In genomic region chr1:153532234-153532841, GRCm38 (mm10) we compare ENCODE assay signal across 8 mouse cellular contexts. TPM values are rescaled to one million over a fixed set of nuclear protein-coding genes. Genes with fewer than 3 reads are reported as not detected.
DNase-seq lines count a peak whose midpoint lies in the region; ATAC-seq and TF ChIP-seq lines count a peak whose summit lies in the region.

No protein-coding gene starts in this region.

- no peak for TF ChIP-seq CTCF in brain, embryonic 14.5 days (IDR thresholded peaks at IDR 0.05; ENCODE audit: borderline replicate concordance, extremely low read depth, insufficient read depth, insufficient read length)

- H3K9me3 ChIP-seq in heart, embryonic 12.5 days (replicated peaks) = no peaks in the 10 kb centered on the region
- no peaks in the 10 kb centered on the region for H3K9me3 ChIP-seq in limb, embryonic 11.5 days (ENCODE audit: control insufficient read depth, low read length)
- no peaks in the 10 kb centered on the region for H3K9me3 ChIP-seq in midbrain, embryonic 15.5 days

- H3K9ac ChIP-seq in heart, embryonic 12.5 days = peak overlapping the region; percentile 62
- peak overlapping the region; percentile 51 for H3K9ac ChIP-seq in limb, embryonic 11.5 days (ENCODE audit: low read length)
- no peak overlapping the region for H3K9ac ChIP-seq in midbrain, embryonic 15.5 days

- TF ChIP-seq POLR2A in brain, embryonic 14.5 days (IDR thresholded peaks at IDR 0.05; ENCODE audit: borderline replicate concordance, extremely low read depth, insufficient read depth, insufficient read length, poor library complexity, severe bottlenecking) = peak; percentile 15; the same call in 1 of the 2 replicates

- peak overlapping the region; percentile 23 for H3K4me3 ChIP-seq in heart, embryonic 12.5 days
- H3K4me3 ChIP-seq in limb, embryonic 11.5 days (ENCODE audit: low read depth, low read length) = no peak overlapping the region
- H3K4me3 ChIP-seq in midbrain, embryonic 15.5 days = no peak overlapping the region

- peak; percentile 20 to 50 for DNase-seq in left cerebral cortex, postnatal 10 days (ENCODE audit: extremely low spot score in 1 of 2, low spot score in 2 of 2)
- DNase-seq in left cerebral cortex, postnatal 25 days (ENCODE audit: low spot score in 2 of 2) = no peak
- DNase-seq in brain, embryonic 14.5 days (ENCODE audit: low read depth) = peak; percentile 86
- peak; percentile 61 for DNase-seq in limb, embryonic 11.5 days (ENCODE audit: low spot score)
- DNase-seq in cerebellum, adult 18-20 months = no peak

- 21% methylated on average over 12 of the region's 12 CpGs for WGBS in heart, embryonic 12.5 days
- WGBS in limb, embryonic 11.5 days = 21% methylated on average over 12 of the region's 12 CpGs
- WGBS in midbrain, embryonic 15.5 days = 11% methylated on average over 12 of the region's 12 CpGs

- H3K27ac ChIP-seq in heart, embryonic 12.5 days (ENCODE audit: poor library complexity, severe bottlenecking) = peak overlapping the region; percentile 25; the same call in 1 of the 2 replicates
- H3K27ac ChIP-seq in limb, embryonic 11.5 days (replicated peaks; ENCODE audit: low read depth, low read length) = 0 out of 2 replicates have a peak overlapping the region, but pooled peaks have one; percentile 36
- peak overlapping the region; percentile 77 for H3K27ac ChIP-seq in midbrain, embryonic 15.5 days

- peak overlapping the region; percentile 65 for H3K4me2 ChIP-seq in heart, embryonic 12.5 days
- H3K4me2 ChIP-seq in limb, embryonic 11.5 days (ENCODE audit: low read depth, severe bottlenecking) = peak overlapping the region; percentile 7; the same call in 1 of the 2 replicates
- H3K4me2 ChIP-seq in midbrain, embryonic 15.5 days = peak overlapping the region; percentile 32

- H3K4me1 ChIP-seq in heart, embryonic 12.5 days (replicated peaks) = peaks cover 3% of the 10 kb centered on the region
- H3K4me1 ChIP-seq in limb, embryonic 11.5 days (ENCODE audit: control insufficient read depth, insufficient read depth, low read length) = 0 out of 2 replicates have a peak, but pooled peaks cover 3% of the 10 kb centered on the region
- H3K4me1 ChIP-seq in midbrain, embryonic 15.5 days = peaks cover 13% of the 10 kb centered on the region

- H3K27me3 ChIP-seq in heart, embryonic 12.5 days (replicated peaks) = no peaks in the 10 kb centered on the region
- no peaks in the 10 kb centered on the region for H3K27me3 ChIP-seq in limb, embryonic 11.5 days (ENCODE audit: control insufficient read depth, insufficient read depth, low read length)
- H3K27me3 ChIP-seq in midbrain, embryonic 15.5 days (replicated peaks) = no peaks in the 10 kb centered on the region

- no peak for ATAC-seq in heart, embryonic 12.5 days (ENCODE audit: insufficient number of reproducible peaks, low FRiP score)
- ATAC-seq in limb, embryonic 11.5 days (ENCODE audit: insufficient number of reproducible peaks, low FRiP score, low TSS enrichment, low read depth) = peak; percentile 60; the same call in 1 of the 2 replicates
- peak; percentile 66 for ATAC-seq in midbrain, embryonic 15.5 days (replicated peaks)
- no peak for ATAC-seq in activated CD4-positive, CD25-positive, alpha-beta regulatory T cell, adult 4 months

- intact Hi-C loops in left cerebral cortex, postnatal 10 days (cut with DNase I) = no loop called here
- intact Hi-C loops in left cerebral cortex, postnatal 25 days (cut with DNase I) = no loop called here

- H3K36me3 ChIP-seq in heart, embryonic 12.5 days = no peaks in the 10 kb centered on the region
- H3K36me3 ChIP-seq in limb, embryonic 11.5 days (ENCODE audit: control insufficient read depth, insufficient read depth, low read length) = no peaks in the 10 kb centered on the region
- H3K36me3 ChIP-seq in midbrain, embryonic 15.5 days (replicated peaks) = no peaks in the 10 kb centered on the region

RNA-seq across cellular contexts. Expression of gene Npl, which starts 17.5 kb away (rescaled TPM):
- total RNA-seq in left cerebral cortex, postnatal 10 days (2021) = 1 to 10 TPM; 5.8 to 5.9 TPM
- 1 to 10 TPM; 5.0 to 5.9 TPM for total RNA-seq in left cerebral cortex, postnatal 25 days (2021)
- 4.9 and 6.6 TPM in 2 replicates for polyA plus RNA-seq in brain, embryonic 14.5 days (2012; rRNA removed)
- polyA plus RNA-seq in heart, embryonic 12.5 days (2016; fragmentation: Nextera tagmentation; extraction: Ambion mirVana) = 6.6 and 7.4 TPM in 2 replicates
- 4.3 and 5.1 TPM in 2 replicates for polyA plus RNA-seq in limb, embryonic 11.5 days (2014; fragmentation: Nextera tagmentation; extraction: Ambion mirVana)
- 11.5 and 12.4 TPM in 2 replicates for polyA plus RNA-seq in midbrain, embryonic 15.5 days (2015; fragmentation: Nextera tagmentation; extraction: Ambion mirVana)
- not detected for polyA plus RNA-seq in activated CD4-positive, CD25-positive, alpha-beta regulatory T cell, adult 4 months (2017; shearing (Covaris generic))

RNA-seq across cellular contexts. Expression of gene Dhx9, which starts 44.9 kb away (rescaled TPM):
- total RNA-seq in left cerebral cortex, postnatal 10 days (2021) = 100 to 1,000 TPM; 127 to 134 TPM
- total RNA-seq in left cerebral cortex, postnatal 25 days (2021) = 100 to 1,000 TPM; 100 to 102 TPM
- polyA plus RNA-seq in brain, embryonic 14.5 days (2012; rRNA removed) = 119 and 142 TPM in 2 replicates
- polyA plus RNA-seq in heart, embryonic 12.5 days (2016; fragmentation: Nextera tagmentation; extraction: Ambion mirVana) = 24.7 TPM in 2 replicates
- 28.1 and 36.7 TPM in 2 replicates for polyA plus RNA-seq in limb, embryonic 11.5 days (2014; fragmentation: Nextera tagmentation; extraction: Ambion mirVana)
- 30.2 and 36.3 TPM in 2 replicates for polyA plus RNA-seq in midbrain, embryonic 15.5 days (2015; fragmentation: Nextera tagmentation; extraction: Ambion mirVana)
- polyA plus RNA-seq in activated CD4-positive, CD25-positive, alpha-beta regulatory T cell, adult 4 months (2017; shearing (Covaris generic)) = 10 to 100 TPM; 23.3 to 28.5 TPM

Comparison
In these comparisons a context has a peak if more than half of its experiments do, and no peak if none do; other contexts are left out.
1. DNase-seq: peak in left cerebral cortex, postnatal 10 days (2 of 2), brain, embryonic 14.5 days (single experiment) and limb, embryonic 11.5 days (single experiment); none in left cerebral cortex, postnatal 25 days (0 of 2) and cerebellum, adult 18-20 months (0 of 2).
2. ATAC-seq: peak in limb, embryonic 11.5 days (single experiment) and midbrain, embryonic 15.5 days (single experiment); none in heart, embryonic 12.5 days (single experiment) and activated CD4-positive, CD25-positive, alpha-beta regulatory T cell, adult 4 months (single experiment).
3. H3K27ac ChIP-seq: peak in every context shown above with its lines; median percentile 77 in midbrain, embryonic 15.5 days; 36 in limb, embryonic 11.5 days; 25 in heart, embryonic 12.5 days.
4. H3K4me2 ChIP-seq: peak in every context shown above with its lines; median percentile 65 in heart, embryonic 12.5 days; 32 in midbrain, embryonic 15.5 days; 7 in limb, embryonic 11.5 days.